Mouse (Mus musculus) heart, postnatal 14 days (tissue): ENCODE data around the gene Fkbp2. TPM values are rescaled to one million over a fixed set of nuclear protein-coding genes. Genes with fewer than 3 reads are reported as not detected.
"Not testable (repeated sequence)": the region's sequence is repeated elsewhere in the genome, so short reads cannot be mapped to it uniquely, and the experiment has no call there.

Source experiments
- DNase-seq, 2 experiments: peaks; one replicate each; pipeline ENCODE4 v3.0.0; 2021 to 2022
- intact Hi-C: fragments of 180-260 bp; cut with DNase I; formaldehyde crosslinking; loops from one replicate; pipeline ENCODE4 v1.15.1; 2025
- total RNA-seq, 2 experiments: library from RNA; stranded (reverse); gene quantifications; 2 replicates each; pipeline ENCODE4 v1.2.3; 2021

The Fkbp2 gene
- total RNA-seq, 2 experiments from 2014 or later, result 13.6 to 14.2 TPM

GRCm38 (mm10) chr19:6992011-6992858 is 11.9 kb upstream of the Fkbp2 start, which contains the start of gene Dnajc4:
Gene Dnajc4 (minus strand): TSS chr19:6992572.
- intact Hi-C loops, result no loop called here
- DNase-seq, result peak; percentile 94 to 95

- DNase-seq, intact Hi-C loops: not testable (repeated sequence)
Observed at GRCm38 (mm10) chr19:6991166-6991565, 10.9 kb upstream of the Fkbp2 start.

GRCm38 (mm10) chr19:6990712-6991111 is 10.4 kb upstream of the Fkbp2 start:
- intact Hi-C loops, result no loop called here

GRCm38 (mm10) chr19:6989251-6989650 is 8.9 kb upstream of the Fkbp2 start:
- DNase-seq, result no peak
- intact Hi-C loops, result no loop called here

More at GRCm38 (mm10) chr19:6990712-6991111, 10.4 kb upstream of the Fkbp2 start:
- no peak for DNase-seq

GRCm38 (mm10) chr19:6987904-6988285 is 7.6 kb upstream of the Fkbp2 start:
- intact Hi-C loops, result no loop called here
- DNase-seq, result no peak

- peak; percentile 74 to 77 for DNase-seq
- intact Hi-C loops, result no loop called here
Observed at GRCm38 (mm10) chr19:6987061-6987903, 7.0 kb upstream of the Fkbp2 start, which contains the start of gene Vegfb. Gene Vegfb (minus strand): TSS chr19:6987651.

GRCm38 (mm10) chr19:6985951-6986708 is 5.8 kb upstream of the Fkbp2 start:
- DNase-seq, result no peak
- intact Hi-C loops, result no loop called here

GRCm38 (mm10) chr19:6985300-6985699 is 5.0 kb upstream of the Fkbp2 start:
- intact Hi-C loops, result no loop called here
- DNase-seq, result no peak

- intact Hi-C loops, result no loop called here
- no peak for DNase-seq
Observed at GRCm38 (mm10) chr19:6983621-6984020, 3.3 kb upstream of the Fkbp2 start.

- no peak for DNase-seq
- intact Hi-C loops, result no loop called here
Observed at GRCm38 (mm10) chr19:6981465-6981864, 1.2 kb upstream of the Fkbp2 start.

- intact Hi-C loops, result loop anchor here (2.0 kb wide), 2 partner anchors 41 to 57 kb away; no protein-coding TSS in a partner anchor
- DNase-seq, result peak; percentile 99 to 100
Observed at GRCm38 (mm10) chr19:6979486-6980380, 568 bp downstream of the Fkbp2 start.

- peak; percentile 29 to 32 for DNase-seq
- intact Hi-C loops, result loop anchor here (2.0 kb wide), 2 partner anchors 42 to 56 kb away; no protein-coding TSS in a partner anchor
Observed at GRCm38 (mm10) chr19:6979001-6979479, 1.3 kb downstream of the Fkbp2 start.

GRCm38 (mm10) chr19:6978639-6978974 is 1.7 kb downstream of the Fkbp2 start:
- DNase-seq, result no peak

GRCm38 (mm10) chr19:6977759-6978638 is 2.3 kb downstream of the Fkbp2 start:
- no peak for DNase-seq
- intact Hi-C loops, result loop anchor here (2.0 kb wide), 2 partner anchors 43 to 55 kb away; no protein-coding TSS in a partner anchor

More at GRCm38 (mm10) chr19:6978639-6978974, 1.7 kb downstream of the Fkbp2 start:
- intact Hi-C loops, result loop anchor here (2.0 kb wide), 2 partner anchors 42 to 56 kb away; no protein-coding TSS in a partner anchor

GRCm38 (mm10) chr19:6975537-6976521 is 4.5 kb downstream of the Fkbp2 start, which contains the start of gene Plcb3:
Gene Plcb3 (minus strand): TSS chr19:6976470.
- intact Hi-C loops, result no loop called here
- DNase-seq, result peak; percentile 61 to 72
